9 mouse cellular contexts compared by ENCODE assay signal in genomic region chr14:32464601-32465505, GRCm38 (mm10). TPM values are rescaled to one million over a fixed set of nuclear protein-coding genes. Genes with fewer than 3 reads are reported as not detected.
DNase-seq lines count a peak whose midpoint lies in the region; ATAC-seq and TF ChIP-seq lines count a peak whose summit lies in the region.
"Had no signal": no experiment of that assay in that cellular context is flagged by ENCODE, and none has a peak within 500 bp of the region (broad histone marks: within the 10 kb centered on the region; RNA-seq: fewer than 3 reads in every experiment).

Gene Slc18a3, minus strand, starts transcription at chr14:32464850.

- H3K4me3 ChIP-seq in kidney, embryonic 14.5 days (ENCODE audit: low read length): peak within 1 kb of the TSS; percentile 36
- peak within 1 kb of the TSS; percentile 41 for H3K4me3 ChIP-seq in midbrain, embryonic 15.5 days

- peaks cover 80% of the 10 kb centered on the region for H3K27me3 ChIP-seq in kidney, embryonic 14.5 days (ENCODE audit: control insufficient read depth, insufficient read depth, low read length)
- peaks cover 76% of the 10 kb centered on the region for H3K27me3 ChIP-seq in midbrain, embryonic 15.5 days (replicated peaks)

- no peaks in the 10 kb centered on the region for H3K9me3 ChIP-seq in kidney, embryonic 14.5 days (ENCODE audit: control insufficient read depth, low read length)
- no peaks in the 10 kb centered on the region for H3K9me3 ChIP-seq in midbrain, embryonic 15.5 days

- H3K27ac ChIP-seq in kidney, embryonic 14.5 days (ENCODE audit: low read depth, low read length): no peak within 1 kb of the TSS
- H3K27ac ChIP-seq in midbrain, embryonic 15.5 days: no peak within 1 kb of the TSS
- H3K27ac ChIP-seq: macrophage had no signal

- no peak for TF ChIP-seq CTCF in brain, embryonic 14.5 days (IDR thresholded peaks at IDR 0.05; ENCODE audit: borderline replicate concordance, extremely low read depth, insufficient read depth, insufficient read length)

- H3K4me1 ChIP-seq in kidney, embryonic 14.5 days (ENCODE audit: control insufficient read depth, insufficient read depth, low read length): peaks cover 6% of the 10 kb centered on the region; the same call in 1 of the 2 replicates
- peaks cover 33% of the 10 kb centered on the region for H3K4me1 ChIP-seq in midbrain, embryonic 15.5 days

- TF ChIP-seq POLR2A in brain, embryonic 14.5 days (IDR thresholded peaks at IDR 0.05; ENCODE audit: borderline replicate concordance, extremely low read depth, insufficient read depth, insufficient read length, poor library complexity, severe bottlenecking): no peak

- no peak for DNase-seq in kidney, adult 11 months
- DNase-seq in brain, embryonic 14.5 days (ENCODE audit: low read depth): peak; percentile 22
- no peak for DNase-seq in thymus, postnatal 14 days
- DNase-seq in cerebellum, adult 9-11 months: no peak
- DNase-seq in cerebellum, adult 11-12 months: no peak

- no peak for ATAC-seq in kidney, embryonic 14.5 days (ENCODE audit: low FRiP score, low TSS enrichment)
- peak; percentile 28; the same call in 1 of the 2 replicates for ATAC-seq in granulocyte monocyte progenitor cell, adult 5-6 weeks (replicated peaks; ENCODE audit: poor library complexity, severe bottlenecking)
- ATAC-seq in midbrain, embryonic 15.5 days (replicated peaks): 0 out of 2 replicates have a peak, but pooled peaks have one; percentile 29

- H3K36me3 ChIP-seq in kidney, embryonic 14.5 days (ENCODE audit: control insufficient read depth, insufficient read depth, low read length): no peaks in the 10 kb centered on the region
- no peaks in the 10 kb centered on the region for H3K36me3 ChIP-seq in midbrain, embryonic 15.5 days (replicated peaks)

- peak within 1 kb of the TSS; percentile 23; the same call in 1 of the 2 replicates for H3K9ac ChIP-seq in kidney, embryonic 14.5 days (ENCODE audit: low read depth, low read length)
- H3K9ac ChIP-seq in midbrain, embryonic 15.5 days: peak within 1 kb of the TSS; percentile 33; the same call in 1 of the 2 replicates

- peak within 1 kb of the TSS; percentile 50 for H3K4me2 ChIP-seq in kidney, embryonic 14.5 days (replicated peaks; ENCODE audit: low read depth, low read length)
- peak within 1 kb of the TSS; percentile 80 for H3K4me2 ChIP-seq in midbrain, embryonic 15.5 days

- WGBS in kidney, embryonic 14.5 days: under 1% methylated on average over 59 of the region's 70 CpGs
- whole genome bisulfite sequencing in midbrain, embryonic 15.5 days: under 1% methylated on average over 69 of the region's 70 CpGs

RNA-seq across cellular contexts. Expression of gene Slc18a3, which starts in this region (rescaled TPM):
- polyA plus RNA-seq in kidney, embryonic 14.5 days (2014; fragmentation: Nextera tagmentation; extraction: Ambion mirVana): not detected in 2 replicates
- 1.8 and 7.2 TPM in 2 replicates for polyA plus RNA-seq in brain, embryonic 14.5 days (2012; rRNA removed)
- not detected in 2 replicates for total RNA-seq in granulocyte monocyte progenitor cell, adult 5-6 weeks (2014; fragmentation: Nextera tagmentation)
- total RNA-seq in granulocyte monocyte progenitor cell, adult 5-6 weeks (2017): not detected in 2 replicates
- polyA plus RNA-seq in midbrain, embryonic 15.5 days (2015; fragmentation: Nextera tagmentation; extraction: Ambion mirVana): 2.5 and 2.8 TPM in 2 replicates
- polyA plus RNA-seq: macrophage had no signal

Comparison
In these comparisons a context has a peak if more than half of its experiments do, and no peak if none do; other contexts are left out.
1. Peak in ATAC-seq in granulocyte monocyte progenitor cell, adult 5-6 weeks; RNA of the gene not detected or under 1 TPM.